Mouse (Mus musculus) MEL (cell line): ENCODE data around the gene Nupr1l. TPM values are rescaled to one million over a fixed set of nuclear protein-coding genes. Genes with fewer than 3 reads are reported as not detected.

Source experiments
- DNase-seq: peaks from one replicate; pipeline ENCODE4 v3.0.0; 2011; ENCODE audit warnings: low read depth, low spot score
- H3K27ac ChIP-seq: 2 replicates; pipeline ENCODE4 v1.5.1; 2012; ENCODE audit warnings: low read depth, mild to moderate bottlenecking, control low read depth, low read length, moderate library complexity; ENCODE audit not compliant: control insufficient read depth
- H3K27me3 ChIP-seq, 2 experiments: fragments of 150-350 bp in 1 of 2; sonication (generic) in 1 of 2; 2 replicates each; pipeline ENCODE4 v1.6.1; 2012; ENCODE audit warnings: low read length in 2 of 2, mild to moderate bottlenecking in 2 of 2, improper control_type of control experiment in 1 of 2, moderate library complexity in 1 of 2; ENCODE audit not compliant: insufficient read depth in 2 of 2, control insufficient read depth in 1 of 2
- H3K36me3 ChIP-seq, 2 experiments: 2 replicates each; pipeline ENCODE4 v1.6.1; 2012 to 2014; ENCODE audit warnings: low read length in 2 of 2, improper control_type of control experiment in 1 of 2, inconsistent platforms in 1 of 2, mild to moderate bottlenecking in 1 of 2; ENCODE audit not compliant: insufficient read depth in 2 of 2, control insufficient read depth in 1 of 2
- H3K4me1 ChIP-seq, 2 experiments: fragments of 150-350 bp in 1 of 2; sonication (generic) in 1 of 2; 2 replicates each; pipeline ENCODE4 v1.6.1; 2012; ENCODE audit warnings: low read length in 2 of 2, improper control_type of control experiment in 1 of 2, mild to moderate bottlenecking in 1 of 2; ENCODE audit not compliant: insufficient read depth in 2 of 2, control insufficient read depth in 1 of 2
- H3K4me3 ChIP-seq, 2 experiments: fragments of 150-350 bp in 1 of 2; sonication (generic) in 1 of 2; 2 replicates each; pipeline ENCODE4 v1.5.1; 2012; ENCODE audit warnings: low read depth in 2 of 2, low read length in 2 of 2, mild to moderate bottlenecking in 2 of 2, moderate library complexity in 2 of 2, control low read depth in 1 of 2, improper control_type of control experiment in 1 of 2; ENCODE audit not compliant: control insufficient read depth in 1 of 2, insufficient read depth in 1 of 2
- H3K79me2 ChIP-seq: 2 replicates; pipeline ENCODE4 v1.6.1; 2012; ENCODE audit warnings: mild to moderate bottlenecking, low read length, moderate library complexity; ENCODE audit not compliant: control insufficient read depth, poor library complexity, insufficient read depth
- H3K9ac ChIP-seq: 2 replicates; pipeline ENCODE4 v1.6.1; 2012; ENCODE audit warnings: low read depth, mild to moderate bottlenecking, control low read depth, low read length, moderate library complexity; ENCODE audit not compliant: control insufficient read depth, poor library complexity, severe bottlenecking
- H3K9me3 ChIP-seq: fragments of 150-350 bp; sonication (generic); replicated peaks from 2 replicates; pipeline ENCODE4 v1.6.1; 2012; ENCODE audit warnings: mild to moderate bottlenecking, low read length, improper control_type of control experiment, moderate library complexity; ENCODE audit not compliant: insufficient read depth
- CHD1 ChIP-seq: IDR thresholded peaks from 2 replicates; pipeline ENCODE4 v1.6.1; 2012; ENCODE audit warnings: low read depth, mild to moderate bottlenecking, inconsistent platforms, low read length, improper control_type of control experiment
- CHD2 ChIP-seq: IDR thresholded peaks from 2 replicates; pipeline ENCODE4 v1.6.1; 2011; ENCODE audit warnings: low read length, improper control_type of control experiment
- CTCF ChIP-seq, 3 experiments: IDR thresholded peaks in 2 of 3; conservative IDR thresholded peaks in 1 of 3; 2 replicates each; pipeline ENCODE4 v1.5.1; 2011 to 2012; ENCODE audit warnings: low read length in 3 of 3, low read depth in 2 of 3, mild to moderate bottlenecking in 2 of 3, improper control_type of control experiment in 1 of 3, inconsistent platforms in 1 of 3, mixed read lengths in 1 of 3, moderate library complexity in 1 of 3; ENCODE audit not compliant: control insufficient read depth in 1 of 3, insufficient read depth in 1 of 3, poor library complexity in 1 of 3, severe bottlenecking in 1 of 3
- EP300 ChIP-seq, 2 experiments: IDR thresholded peaks; 2 replicates each; pipeline ENCODE4 v1.6.1; 2011; ENCODE audit warnings: improper control_type of control experiment in 2 of 2, low read length in 2 of 2, low read depth in 1 of 2, mild to moderate bottlenecking in 1 of 2
- ETS1 ChIP-seq: IDR thresholded peaks from 2 replicates; pipeline ENCODE4 v1.6.1; 2012; ENCODE audit warnings: low read depth, mild to moderate bottlenecking, inconsistent platforms, low read length, improper control_type of control experiment, moderate library complexity
- GATA1 ChIP-seq: IDR thresholded peaks from 2 replicates; pipeline ENCODE4 v1.6.1; 2011; ENCODE audit warnings: low read depth, low read length, improper control_type of control experiment
- HCFC1 ChIP-seq: IDR thresholded peaks from 2 replicates; pipeline ENCODE4 v1.6.1; 2012; ENCODE audit warnings: low read depth, mild to moderate bottlenecking, inconsistent platforms, low read length, improper control_type of control experiment, moderate library complexity
- JUND ChIP-seq: IDR thresholded peaks from 2 replicates; pipeline ENCODE4 v1.6.1; 2011; ENCODE audit warnings: low read depth, mild to moderate bottlenecking, improper control_type of control experiment, low read length
- MAFK ChIP-seq: IDR thresholded peaks from 2 replicates; pipeline ENCODE4 v1.6.1; 2011; ENCODE audit warnings: low read depth, mild to moderate bottlenecking, low read length, improper control_type of control experiment, borderline replicate concordance
- MAX ChIP-seq: IDR thresholded peaks from 2 replicates; pipeline ENCODE4 v1.6.1; 2011; ENCODE audit warnings: low read length, improper control_type of control experiment
- MAZ ChIP-seq: IDR thresholded peaks from 2 replicates; pipeline ENCODE4 v1.6.1; 2012; ENCODE audit warnings: low read depth, mild to moderate bottlenecking, inconsistent platforms, low read length, improper control_type of control experiment
- MYC ChIP-seq: IDR thresholded peaks from 2 replicates; pipeline ENCODE4 v1.6.1; 2011; ENCODE audit warnings: low read depth, mild to moderate bottlenecking, low read length, improper control_type of control experiment, moderate library complexity
- NELFE ChIP-seq: IDR thresholded peaks from 2 replicates; pipeline ENCODE4 v1.6.1; 2011; ENCODE audit warnings: low read depth, low read length, improper control_type of control experiment
- NRF1 ChIP-seq: IDR thresholded peaks from 2 replicates; pipeline ENCODE4 v1.6.1; 2014; ENCODE audit warnings: low read depth, mild to moderate bottlenecking, inconsistent platforms, low read length, improper control_type of control experiment, moderate library complexity; ENCODE audit not compliant: poor library complexity, insufficient read depth, severe bottlenecking
- POLR2AphosphoS2 ChIP-seq: IDR thresholded peaks from 2 replicates; pipeline ENCODE4 v1.6.1; 2011; ENCODE audit warnings: low read length, improper control_type of control experiment
- POLR2AphosphoS5 ChIP-seq: IDR thresholded peaks from 2 replicates; pipeline ENCODE4 v1.6.1; 2012; ENCODE audit warnings: low read depth, borderline replicate concordance, mild to moderate bottlenecking, inconsistent platforms, low read length, moderate library complexity, mixed read lengths
- RAD21 ChIP-seq: IDR thresholded peaks from 2 replicates; pipeline ENCODE4 v1.6.1; 2011; ENCODE audit warnings: mild to moderate bottlenecking, low read depth, low read length, improper control_type of control experiment
- RCOR1 ChIP-seq: IDR thresholded peaks from 2 replicates; pipeline ENCODE4 v1.6.1; 2012; ENCODE audit warnings: low read depth, mild to moderate bottlenecking, inconsistent platforms, low read length, improper control_type of control experiment
- SIN3A ChIP-seq: IDR thresholded peaks from 2 replicates; pipeline ENCODE4 v1.6.1; 2012; ENCODE audit warnings: low read length, improper control_type of control experiment, inconsistent platforms
- SMC3 ChIP-seq: IDR thresholded peaks from 2 replicates; pipeline ENCODE4 v1.6.1; 2011; ENCODE audit warnings: low read depth, low read length, improper control_type of control experiment
- TBP ChIP-seq: IDR thresholded peaks from 2 replicates; pipeline ENCODE4 v1.8.0; 2011; ENCODE audit warnings: low read depth, low read length, improper control_type of control experiment
- USF1 ChIP-seq: IDR thresholded peaks from 2 replicates; pipeline ENCODE4 v1.6.1; 2014; ENCODE audit warnings: low read depth, mild to moderate bottlenecking, inconsistent platforms, low read length, improper control_type of control experiment, moderate library complexity
- USF2 ChIP-seq, 2 experiments: IDR thresholded peaks; 2 replicates each; pipeline ENCODE4 v1.6.1; 2011 to 2012; ENCODE audit warnings: improper control_type of control experiment in 2 of 2, low read length in 2 of 2, borderline replicate concordance in 1 of 2, inconsistent platforms in 1 of 2, low read depth in 1 of 2, mild to moderate bottlenecking in 1 of 2; ENCODE audit not compliant: insufficient read depth in 1 of 2
- ZMIZ1 ChIP-seq: IDR thresholded peaks from 2 replicates; pipeline ENCODE4 v1.6.1; 2012; ENCODE audit warnings: low read depth, mild to moderate bottlenecking, inconsistent platforms, low read length, improper control_type of control experiment, moderate library complexity
- polyA plus RNA-seq, 2 experiments: library from polyadenylated mRNA; stranded (reverse) in 1 of 2; unstranded in 1 of 2; fragments of >175 nt in 1 of 2; fragments of >200 nt in 1 of 2; gene quantifications; 2 replicates each; pipeline versions ENCODE4 v1.2.1 to v1.2.4; 2012; ENCODE audit warnings: low replicate concordance in 2 of 2, low read depth in 1 of 2; ENCODE audit not compliant: insufficient read length in 2 of 2, insufficient read depth in 1 of 2, missing spikeins in 1 of 2
- total RNA-seq: library from RNA; depleted of rRNA; stranded (reverse); fragments of 300-350 nt; gene quantifications from 2 replicates; pipeline ENCODE4 v1.2.3, GENCODE M21; 2012

Nupr1l gene
- total and polyA plus RNA-seq, 3 experiments = 0.88 to 1.2 TPM; not detected in 1

DNA sequence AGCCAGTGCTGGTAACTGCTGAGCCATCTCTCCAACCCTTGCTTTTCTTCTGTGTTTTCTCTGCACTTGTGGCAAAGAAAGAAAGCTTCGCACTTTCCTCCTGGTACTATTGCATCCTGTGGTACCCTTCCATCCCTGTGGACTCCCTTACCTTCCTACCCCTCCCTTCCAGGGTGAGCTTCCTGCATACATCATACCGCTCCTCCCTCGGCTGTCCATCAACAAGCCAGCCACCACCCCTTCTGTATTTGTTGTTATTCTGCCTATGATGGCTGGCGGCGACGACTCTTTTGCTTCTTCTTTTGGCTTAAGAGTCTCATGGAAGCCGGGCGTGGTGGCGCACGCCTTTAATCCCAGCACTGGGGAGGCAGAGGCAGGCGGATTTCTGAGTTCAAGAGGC, 33.2 kb upstream of the Nupr1l start:
- H3K9ac ChIP-seq = no peak overlapping the region
- H3K4me3 ChIP-seq = no peak overlapping the region
- TF ChIP-seq USF2 (IDR thresholded peaks at IDR 0.05; ENCODE audit: borderline replicate concordance in 1 of 2, insufficient read depth in 1 of 2, low read depth in 1 of 2, low read length in 2 of 2) = no peak
- TF ChIP-seq MAFK = no peak
- TF ChIP-seq SMC3 = no peak
- no peak for TF ChIP-seq ETS1
- no peak for TF ChIP-seq NELFE
- no peak for TF ChIP-seq MAZ
- TF ChIP-seq CHD2 = no peak
- TF ChIP-seq TBP = no peak
- no peak for TF ChIP-seq CTCF (IDR thresholded peaks at IDR 0.05 in 2 of 3, conservative IDR thresholded peaks at IDR 0.05 in 1 of 3; ENCODE audit: control insufficient read depth in 1 of 3, insufficient read depth in 1 of 3, low read depth in 2 of 3, low read length in 3 of 3, poor library complexity in 1 of 3, severe bottlenecking in 1 of 3)
- TF ChIP-seq RAD21 = no peak
- no peak for TF ChIP-seq ZMIZ1
- TF ChIP-seq NRF1 = no peak
- no peak for TF ChIP-seq MAX
- no peak for TF ChIP-seq POLR2AphosphoS2
- no peak for TF ChIP-seq EP300 (IDR thresholded peaks at IDR 0.05; ENCODE audit: low read depth in 1 of 2, low read length in 2 of 2)
- DNase-seq = no peak
- H3K79me2 ChIP-seq = no peaks in the 10 kb centered on the region
- H3K27me3 ChIP-seq = no peaks in the 10 kb centered on the region
- no peak overlapping the region for H3K27ac ChIP-seq
- H3K4me1 ChIP-seq = no peaks in the 10 kb centered on the region
- no peaks in the 10 kb centered on the region for H3K36me3 ChIP-seq
- H3K9me3 ChIP-seq = no peaks in the 10 kb centered on the region

DNA sequence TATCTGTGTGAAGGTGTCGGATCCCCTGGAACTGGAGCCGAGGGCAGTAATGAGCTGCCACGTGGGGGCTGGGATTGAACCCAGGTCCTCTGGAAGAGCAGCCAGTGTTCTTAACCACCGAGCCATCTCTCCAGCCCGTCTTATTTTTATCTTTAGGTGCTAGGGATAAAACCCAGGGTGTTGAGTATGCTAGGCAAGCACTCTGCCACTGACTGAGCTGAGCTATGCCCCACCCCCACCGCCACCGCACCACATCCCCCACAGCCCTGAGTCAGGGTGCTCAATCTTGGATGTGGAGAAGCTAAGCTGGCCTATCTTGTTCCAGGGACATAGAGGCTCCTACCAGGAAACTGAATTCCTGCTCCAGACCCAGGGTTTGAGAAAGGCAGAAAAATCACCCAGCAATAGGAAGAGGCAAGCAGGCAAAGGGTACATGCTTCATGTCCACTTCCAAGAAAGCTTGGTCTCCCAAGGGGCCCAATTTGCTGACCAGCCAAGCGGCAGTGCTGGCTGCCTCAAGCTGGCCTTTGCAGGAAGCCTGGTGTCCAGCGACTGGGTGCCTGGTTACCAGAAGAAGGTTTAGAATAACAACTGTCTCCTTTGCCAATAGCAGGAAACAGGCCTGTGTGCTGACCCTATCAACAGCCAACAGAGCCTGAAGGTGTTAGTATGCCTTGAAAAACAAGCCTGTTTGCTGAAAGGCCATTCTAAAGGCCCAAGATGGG, 30.4 kb upstream of the Nupr1l start:
- no peaks in the 10 kb centered on the region for H3K79me2 ChIP-seq
- peaks cover 0 to 12% of the 10 kb centered on the region in 2 experiments; a peak in 2 of 4 replicates for H3K36me3 ChIP-seq
- no peak for TF ChIP-seq MYC
- no peak for TF ChIP-seq USF1
- TF ChIP-seq HCFC1 = no peak
- no peak for TF ChIP-seq MAFK
- TF ChIP-seq POLR2AphosphoS2 = no peak
- no peak for TF ChIP-seq CHD1
- TF ChIP-seq GATA1 = no peak
- no peak for TF ChIP-seq POLR2AphosphoS5
- no peak for TF ChIP-seq RCOR1
- no peak for TF ChIP-seq NRF1
- no peak for TF ChIP-seq TBP
- TF ChIP-seq JUND = no peak
- TF ChIP-seq SIN3A = no peak
- H3K9me3 ChIP-seq = no peaks in the 10 kb centered on the region
- H3K4me3 ChIP-seq = no peak overlapping the region
- no peaks in the 10 kb centered on the region for H3K4me1 ChIP-seq
- H3K27me3 ChIP-seq = no peaks in the 10 kb centered on the region
- DNase-seq = no peak
- H3K9ac ChIP-seq = no peak overlapping the region
- no peak overlapping the region for H3K27ac ChIP-seq
